ENCODE assay signal across 21 mouse cellular contexts in genomic region chr17:71306091-71306490, GRCm38 (mm10). TPM values are rescaled to one million over a fixed set of nuclear protein-coding genes. Genes with fewer than 3 reads are reported as not detected.
A peak's percentile ranks its signal among the peaks of the same experiment; 100 is the strongest.
DNase-seq lines count a peak whose midpoint lies in the region; ATAC-seq and TF ChIP-seq lines count a peak whose summit lies in the region.
"Had no signal": no experiment of that assay in that cellular context is flagged by ENCODE, and none has a peak within 500 bp of the region (broad histone marks: within the 10 kb centered on the region; RNA-seq: fewer than 3 reads in every experiment).

No protein-coding gene starts in this region.

- peak; percentile 53 for DNase-seq in heart, embryonic 10.5 days (ENCODE audit: low spot score)
- DNase-seq in liver, postnatal 0 days, result peak; percentile 9
- DNase-seq in liver, result no peak
- DNase-seq: adrenal gland, adult 2 months; adrenal gland, postnatal 10 days; adrenal gland, postnatal 25 days; cerebellum, adult 11 months; cerebellum, adult 18-20 months; cerebellum, adult 8-10 months; cerebellum, adult 9-11 months; cerebellum, postnatal 14 days; cerebellum, postnatal 36 days; embryo, embryonic 11 days had no signal

- no peaks in the 10 kb centered on the region for H3K9me3 ChIP-seq in heart, embryonic 10.5 days
- no peaks in the 10 kb centered on the region for H3K9me3 ChIP-seq in heart, embryonic 12.5 days (replicated peaks)
- no peaks in the 10 kb centered on the region for H3K9me3 ChIP-seq in liver, postnatal 0 days (ENCODE audit: low read length)
- H3K9me3 ChIP-seq: embryonic facial prominence, embryonic 13.5 days; embryonic facial prominence, embryonic 15.5 days; forebrain, embryonic 10.5 days; forebrain, embryonic 12.5 days had no signal

- H3K27ac ChIP-seq in heart, embryonic 10.5 days, result no peak overlapping the region
- H3K27ac ChIP-seq in heart, embryonic 12.5 days (ENCODE audit: poor library complexity, severe bottlenecking), result no peak overlapping the region
- H3K27ac ChIP-seq in liver, postnatal 0 days (ENCODE audit: low read depth), result no peak overlapping the region
- H3K27ac ChIP-seq: embryonic facial prominence, embryonic 13.5 days; embryonic facial prominence, embryonic 15.5 days; forebrain, embryonic 10.5 days; forebrain, embryonic 12.5 days had no signal

- no peaks in the 10 kb centered on the region for H3K27me3 ChIP-seq in heart, embryonic 10.5 days (ENCODE audit: insufficient read depth, poor library complexity, severe bottlenecking)
- H3K27me3 ChIP-seq in heart, embryonic 12.5 days (replicated peaks), result 0 out of 2 replicates have a peak, but pooled peaks cover 7% of the 10 kb centered on the region
- H3K27me3 ChIP-seq in liver, postnatal 0 days (ENCODE audit: insufficient read depth, low read length), result peaks cover 14% of the 10 kb centered on the region

- peaks cover 18% of the 10 kb centered on the region for H3K36me3 ChIP-seq in heart, embryonic 10.5 days
- no peaks in the 10 kb centered on the region; the same call in 1 of the 2 replicates for H3K36me3 ChIP-seq in heart, embryonic 12.5 days
- H3K36me3 ChIP-seq in liver, postnatal 0 days (replicated peaks; ENCODE audit: insufficient read depth, low read length), result no peaks in the 10 kb centered on the region
- H3K36me3 ChIP-seq: embryonic facial prominence, embryonic 13.5 days; embryonic facial prominence, embryonic 15.5 days; forebrain, embryonic 12.5 days had no signal

- TF ChIP-seq EP300 in liver, postnatal 0 days (IDR thresholded peaks at IDR 0.05; ENCODE audit: low read depth), result no peak

- no peak for TF ChIP-seq CTCF in liver, postnatal 0 days (IDR thresholded peaks at IDR 0.05; ENCODE audit: low read depth)

- peaks cover 55% of the 10 kb centered on the region for H3K4me1 ChIP-seq in heart, embryonic 10.5 days
- H3K4me1 ChIP-seq in heart, embryonic 12.5 days (replicated peaks), result peaks cover 50% of the 10 kb centered on the region
- peaks cover 7% of the 10 kb centered on the region for H3K4me1 ChIP-seq in liver, postnatal 0 days (ENCODE audit: insufficient read depth)

- H3K4me3 ChIP-seq in heart, embryonic 10.5 days, result no peak overlapping the region
- no peak overlapping the region for H3K4me3 ChIP-seq in heart, embryonic 12.5 days
- H3K4me3 ChIP-seq in liver, postnatal 0 days (ENCODE audit: low read depth, low read length), result no peak overlapping the region
- H3K4me3 ChIP-seq: embryonic facial prominence, embryonic 13.5 days; embryonic facial prominence, embryonic 15.5 days; erythroblast, embryonic 14.5 days; forebrain, embryonic 10.5 days; forebrain, embryonic 12.5 days had no signal

- no peak overlapping the region for H3K4me2 ChIP-seq in heart, embryonic 12.5 days
- no peak overlapping the region for H3K4me2 ChIP-seq in liver, postnatal 0 days (ENCODE audit: low read depth, low read length)
- H3K4me2 ChIP-seq: embryonic facial prominence, embryonic 13.5 days; embryonic facial prominence, embryonic 15.5 days; forebrain, embryonic 12.5 days had no signal

- 83% methylated on average over 6 of the region's 6 CpGs for WGBS in heart, embryonic 10.5 days
- 82% methylated on average over 6 of the region's 6 CpGs for WGBS in heart, embryonic 12.5 days
- WGBS in liver, postnatal 0 days (ENCODE audit: insufficient replicate concordance), result 86% methylated on average over 6 of the region's 6 CpGs

- no peak overlapping the region for H3K9ac ChIP-seq in heart, embryonic 12.5 days
- no peak overlapping the region for H3K9ac ChIP-seq in liver, postnatal 0 days (replicated peaks)
- H3K9ac ChIP-seq: embryonic facial prominence, embryonic 13.5 days; embryonic facial prominence, embryonic 15.5 days; forebrain, embryonic 12.5 days had no signal

- ATAC-seq in heart, embryonic 12.5 days (ENCODE audit: insufficient number of reproducible peaks, low FRiP score), result no peak
- no peak for ATAC-seq in liver, postnatal 0 days
- ATAC-seq: forebrain, embryonic 14.5 days; forebrain, embryonic 16.5 days had no signal

RNA-seq across cellular contexts. Expression of gene Emilin2, which starts 5.7 kb away (rescaled TPM):
- 66.9 and 119 TPM in 2 replicates for polyA plus RNA-seq in heart, embryonic 10.5 days (2016; fragmentation: Nextera tagmentation; extraction: Ambion mirVana)
- polyA plus RNA-seq in heart, embryonic 12.5 days (2016; fragmentation: Nextera tagmentation; extraction: Ambion mirVana), result 97.0 and 99.7 TPM in 2 replicates
- polyA plus RNA-seq in liver, postnatal 0 days (2015; fragmentation: Nextera tagmentation; extraction: Ambion mirVana), result 10.0 and 12.0 TPM in 2 replicates
